Mouse (Mus musculus): ENCODE results near the gene Cdh13.

The Cdh13 gene

DNA sequence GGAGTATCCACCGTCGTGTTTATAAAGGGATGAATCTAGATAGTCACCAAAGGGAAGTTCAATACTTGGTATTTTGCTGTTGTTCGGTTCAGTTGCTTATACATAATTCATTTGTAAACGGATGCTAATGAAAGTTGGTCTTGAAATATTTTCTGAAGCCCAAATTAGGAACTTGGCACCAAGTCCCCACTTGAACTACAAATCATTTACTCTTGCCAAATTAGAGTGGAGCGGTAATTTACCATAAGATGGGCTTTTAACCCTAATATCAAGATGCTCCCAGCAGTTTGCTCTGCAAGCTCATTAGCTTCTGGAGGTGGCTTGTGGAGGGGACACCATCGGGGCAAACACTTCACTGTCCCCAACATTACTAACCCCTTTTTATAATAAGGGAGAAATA, 164.5 kb downstream of the Cdh13 start:
- DNase-seq (ENCODE audit: low spot score): no peak

DNA sequence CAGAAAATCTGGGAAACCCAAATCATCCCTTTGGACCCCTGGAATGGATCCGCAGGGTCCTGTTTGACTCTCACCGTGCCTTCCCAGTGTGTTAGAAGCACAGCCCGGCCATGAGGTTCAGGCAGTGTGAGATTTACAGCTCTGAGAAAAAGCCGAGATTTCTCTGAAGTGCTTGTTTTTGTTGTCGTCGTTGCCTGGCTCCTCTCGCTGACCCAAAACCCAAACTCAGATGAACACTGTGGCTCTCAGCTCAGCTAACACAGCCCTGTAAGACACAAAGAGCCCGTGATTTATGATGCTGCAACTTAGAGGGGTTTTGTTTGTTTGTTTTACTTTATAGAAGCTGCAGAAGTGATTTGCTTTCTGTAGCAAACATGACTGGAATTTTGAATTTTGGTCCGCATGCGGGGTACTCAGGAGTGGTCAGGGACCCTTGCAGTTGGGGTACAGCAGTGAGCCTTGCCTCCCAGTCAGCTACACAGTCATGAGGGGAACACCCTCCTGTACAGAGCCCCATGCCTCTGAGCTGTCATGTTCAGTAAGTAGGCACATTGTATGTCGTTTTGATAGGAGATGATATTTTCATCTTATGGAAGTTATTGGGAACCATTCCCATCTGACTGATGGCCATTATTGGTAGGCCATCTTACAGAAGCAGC, 169.0 kb downstream of the Cdh13 start:
- DNase-seq (ENCODE audit: low spot score): no peak

- no peak for DNase-seq (ENCODE audit: low spot score)
These were observed 171.7 kb downstream of the Cdh13 start for GRCm38 (mm10) chr8:118455245-118455644.

GRCm38 (mm10) chr8:118465330-118465948, 181.9 kb downstream of the Cdh13 start:
- DNase-seq (ENCODE audit: low spot score): no peak

- DNase-seq (ENCODE audit: low spot score): no peak
These were observed 194.1 kb downstream of the Cdh13 start for GRCm38 (mm10) chr8:118477587-118477986.

- DNase-seq (ENCODE audit: low spot score): no peak
These were observed 205.2 kb downstream of the Cdh13 start for GRCm38 (mm10) chr8:118488735-118489134.

DNA sequence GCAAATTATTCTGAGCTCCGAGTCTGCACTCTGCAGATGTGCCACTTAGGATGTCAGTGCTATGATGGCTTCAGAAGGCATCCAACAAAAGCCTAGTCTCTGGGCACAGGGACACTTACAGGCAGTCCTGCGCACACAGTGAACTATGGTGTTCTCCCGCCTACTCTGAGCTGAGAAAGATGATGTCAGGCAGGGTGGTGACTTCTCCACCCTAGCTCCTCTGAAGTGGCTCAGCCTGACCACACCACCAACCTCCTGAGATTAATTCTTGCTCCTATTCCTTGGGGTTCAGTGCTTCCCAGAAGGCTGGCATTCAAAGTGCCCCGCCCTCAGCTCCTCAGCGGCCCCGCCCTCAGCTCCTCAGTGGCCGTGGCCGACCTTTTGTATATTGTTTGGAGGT, 219.0 kb downstream of the Cdh13 start:
- DNase-seq (ENCODE audit: low spot score): no peak

- DNase-seq (ENCODE audit: low spot score): no peak
These were observed 225.9 kb downstream of the Cdh13 start for GRCm38 (mm10) chr8:118509426-118509825.

DNA sequence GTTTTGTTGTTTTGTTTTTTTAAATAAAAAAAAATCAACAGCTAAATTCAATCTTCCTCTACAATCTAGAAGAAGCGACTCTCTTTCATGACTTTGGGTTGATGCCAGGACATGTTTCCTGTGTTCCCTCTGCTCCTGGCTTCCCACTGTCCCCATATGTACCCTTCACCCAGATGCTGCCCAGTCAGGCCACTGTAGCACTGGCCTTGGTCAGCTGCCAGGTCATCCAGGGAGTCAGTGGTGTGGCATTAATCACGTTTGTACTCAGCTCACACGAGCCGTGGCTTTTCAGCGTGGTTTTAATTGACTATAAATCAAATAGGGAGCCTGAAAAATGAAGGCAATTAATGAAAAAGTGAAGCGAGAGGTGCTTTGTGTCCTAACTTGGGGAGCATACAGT, 229.7 kb downstream of the Cdh13 start:
- no peak for DNase-seq (ENCODE audit: low spot score)

GRCm38 (mm10) chr8:118515616-118516015, 232.1 kb downstream of the Cdh13 start:
- DNase-seq (ENCODE audit: low spot score): no peak

DNA sequence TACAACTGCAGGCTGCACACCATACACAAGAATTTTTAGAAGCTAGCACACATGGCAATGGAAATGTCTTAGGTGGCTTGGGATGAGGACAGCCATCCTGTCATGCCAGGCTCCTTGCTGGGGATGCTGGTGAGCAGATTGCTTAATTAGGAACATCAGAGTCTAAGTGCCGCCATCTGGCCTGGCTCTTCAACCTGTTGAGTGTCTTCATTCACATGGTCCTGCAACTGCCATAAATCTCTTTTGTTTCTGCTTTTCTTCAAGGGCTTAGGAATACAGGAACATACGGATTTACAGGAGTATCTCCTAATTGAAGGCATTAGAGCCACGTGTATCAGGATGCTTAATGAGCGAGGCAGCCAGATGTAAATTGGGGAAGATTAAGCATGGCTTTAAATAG, 233.5 kb downstream of the Cdh13 start:
- no peak for DNase-seq (ENCODE audit: low spot score)

DNA sequence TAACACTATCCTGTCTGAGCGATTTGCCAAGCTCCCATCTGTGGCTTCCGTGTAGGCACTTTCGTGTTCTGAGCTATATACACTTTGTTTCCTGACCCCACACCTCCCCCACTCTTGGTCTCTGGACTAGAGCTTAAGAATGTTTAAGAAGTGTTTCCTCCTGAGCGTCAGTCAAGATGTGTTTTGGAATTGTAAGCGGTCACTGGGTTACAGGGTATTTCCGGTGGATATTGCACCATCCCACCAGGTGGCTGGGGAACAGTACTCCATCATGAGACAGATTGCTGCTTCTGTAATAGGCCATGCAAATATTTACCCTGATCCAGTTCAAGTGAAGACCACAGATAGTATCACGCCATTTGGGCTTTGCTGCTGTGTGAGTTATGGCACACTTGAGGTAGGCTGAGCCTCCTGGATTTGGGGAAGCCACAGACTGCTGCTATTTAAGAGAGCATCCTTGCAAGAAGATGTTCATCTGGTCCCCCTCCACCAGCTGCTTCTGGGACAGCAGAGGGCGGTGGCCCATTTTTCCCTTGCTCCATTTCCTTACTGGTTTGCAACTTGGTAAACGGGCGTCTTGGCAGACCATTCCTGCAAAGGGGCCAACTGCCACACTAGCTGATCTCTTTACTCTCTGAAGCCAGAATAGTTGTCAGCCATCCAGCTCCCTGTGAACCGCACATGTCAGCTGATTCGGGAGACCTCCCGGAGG, 234.7 kb downstream of the Cdh13 start:
- no peak for DNase-seq (ENCODE audit: low spot score)

GRCm38 (mm10) chr8:118518742-118519102, 235.2 kb downstream of the Cdh13 start:
- no peak for DNase-seq (ENCODE audit: low spot score)

DNA sequence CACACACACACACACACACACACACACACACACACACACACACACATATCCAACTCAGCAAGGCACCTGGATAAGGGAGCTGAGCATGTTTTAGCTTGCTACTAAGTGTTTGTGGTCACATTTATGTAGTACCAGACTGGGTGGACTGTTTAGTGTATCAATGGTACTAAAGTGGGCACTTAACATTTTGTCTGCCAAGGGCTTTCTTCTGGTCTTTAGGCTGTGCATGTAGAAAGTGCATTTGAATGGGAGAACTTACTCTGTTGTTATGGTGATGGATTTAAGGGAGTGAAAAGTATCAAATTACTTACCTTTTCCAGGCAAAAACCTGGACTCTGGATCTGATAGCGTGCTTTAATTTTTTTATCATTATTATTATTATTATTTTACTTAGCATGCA, 240.4 kb downstream of the Cdh13 start:
- no peak for DNase-seq (ENCODE audit: low spot score)

DNA sequence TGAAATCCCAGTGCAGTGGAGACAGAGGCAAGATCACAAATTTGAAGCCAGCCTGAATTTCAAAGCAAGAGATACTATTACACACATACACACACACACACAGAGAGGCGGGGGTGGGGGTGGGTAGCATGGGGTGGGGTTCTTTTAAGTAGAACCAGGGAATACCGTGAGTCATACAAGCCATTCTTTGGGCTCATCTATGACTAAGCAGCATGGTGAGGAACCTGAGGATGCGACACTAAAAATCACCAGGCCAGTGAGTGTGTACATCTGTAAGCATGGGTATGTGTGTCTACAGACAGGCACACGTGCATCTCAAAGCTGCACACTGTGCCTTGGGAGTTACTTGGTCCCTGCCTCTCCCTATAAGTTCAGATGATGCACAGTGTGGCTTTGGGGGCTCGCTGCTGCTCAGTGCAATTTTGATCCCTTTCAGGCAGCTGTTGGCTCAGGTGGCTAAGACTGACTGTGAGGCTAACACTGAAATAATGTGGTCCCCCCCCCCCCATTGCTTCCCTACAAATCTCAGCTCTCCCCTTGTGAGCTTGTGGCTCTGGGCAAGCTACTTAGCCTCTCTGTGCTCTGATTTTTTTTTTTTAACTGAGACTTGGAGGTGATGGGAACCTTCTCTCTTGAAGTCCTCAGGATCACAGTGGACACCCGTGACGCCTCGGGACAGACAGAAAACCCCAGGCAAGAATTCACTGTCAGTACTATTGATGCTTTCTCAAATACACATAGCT, 255.5 kb downstream of the Cdh13 start:
- no peak for DNase-seq (ENCODE audit: low spot score)

- no peak for DNase-seq (ENCODE audit: low spot score)
These were observed 256.0 kb downstream of the Cdh13 start for GRCm38 (mm10) chr8:118539559-118539819.

- no peak for DNase-seq (ENCODE audit: low spot score)
These were observed 256.4 kb downstream of the Cdh13 start for GRCm38 (mm10) chr8:118539941-118540340.

DNA sequence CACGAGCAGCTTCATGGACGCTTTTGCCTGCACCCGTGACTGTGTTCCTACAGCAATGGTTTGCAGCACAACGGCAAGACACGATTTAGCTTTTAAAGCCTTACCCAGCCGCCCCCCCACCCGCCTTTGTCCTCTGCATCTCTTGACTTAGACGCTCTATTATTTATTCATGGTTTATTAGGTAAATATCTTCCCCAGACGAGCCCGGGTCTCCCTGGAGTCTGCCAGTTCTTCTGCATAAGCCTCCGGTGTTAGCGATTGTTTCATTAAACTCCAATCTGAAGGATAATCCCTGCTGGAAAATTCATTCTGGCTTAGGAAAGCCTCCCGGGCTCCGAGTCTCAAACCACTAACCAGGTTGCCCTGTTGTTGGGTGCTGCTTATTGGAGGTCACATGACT, 268.9 kb downstream of the Cdh13 start:
- DNase-seq (ENCODE audit: low spot score): no peak

DNA sequence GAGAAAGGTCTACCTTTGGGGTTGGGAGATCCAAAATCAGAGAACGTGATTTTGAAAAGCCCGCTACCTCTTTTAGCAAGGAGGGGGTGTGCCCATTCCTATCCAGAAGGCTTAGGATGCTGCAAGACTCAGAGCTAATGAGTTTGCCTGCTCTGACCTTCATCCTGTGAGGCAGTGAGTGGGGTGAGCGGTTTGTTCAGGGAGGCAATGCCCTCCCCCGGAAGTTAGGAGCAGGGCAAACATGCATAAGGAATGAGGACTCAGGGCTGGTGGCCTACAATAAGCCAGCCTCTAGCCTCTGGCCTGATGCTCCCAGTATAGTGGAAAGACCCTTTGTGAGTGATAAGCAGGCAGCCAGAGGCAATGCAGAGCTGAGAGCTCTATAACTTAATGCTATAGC, 269.3 kb downstream of the Cdh13 start:
- DNase-seq (ENCODE audit: low spot score): no peak

DNA sequence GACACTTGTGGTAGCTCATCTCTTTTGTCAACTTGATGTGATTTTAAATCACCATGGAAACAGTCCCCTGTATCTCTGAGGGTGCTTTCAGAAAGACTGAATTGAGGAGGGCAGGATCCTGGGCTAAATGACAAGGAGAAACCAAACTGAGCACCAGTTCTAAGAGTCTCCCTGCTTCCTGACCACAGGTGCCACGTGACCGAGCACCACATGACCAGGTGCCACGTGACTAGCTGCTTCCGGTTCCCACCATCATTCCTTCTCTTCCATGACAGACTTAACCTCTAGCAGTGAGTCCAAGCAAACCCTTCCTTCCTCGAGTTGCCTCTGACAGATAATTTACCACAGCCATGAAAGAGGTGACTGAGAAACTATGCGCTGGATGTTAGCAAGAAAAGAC, 280.5 kb downstream of the Cdh13 start:
- no peak for DNase-seq (ENCODE audit: low spot score)

DNA sequence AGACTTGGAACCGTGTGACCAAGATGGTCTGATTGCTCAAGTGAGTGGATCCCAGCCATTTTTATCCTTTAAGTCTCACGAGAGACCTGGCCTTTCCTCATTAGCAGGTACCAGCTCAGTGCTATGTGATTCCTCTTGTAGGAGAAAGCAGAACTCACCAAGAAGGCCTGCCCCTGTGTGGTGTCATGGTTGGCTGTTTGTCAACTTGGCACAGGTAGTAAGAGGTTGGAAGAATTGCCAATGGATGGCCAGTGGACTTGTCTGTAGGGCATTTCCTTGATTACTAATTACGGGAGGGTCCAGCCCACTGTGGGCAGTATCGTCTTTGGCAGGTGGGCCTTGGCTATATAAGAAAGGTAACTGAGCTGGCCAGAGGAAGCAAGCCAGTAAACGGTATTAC, 281.7 kb downstream of the Cdh13 start:
- no peak for DNase-seq (ENCODE audit: low spot score)

DNA sequence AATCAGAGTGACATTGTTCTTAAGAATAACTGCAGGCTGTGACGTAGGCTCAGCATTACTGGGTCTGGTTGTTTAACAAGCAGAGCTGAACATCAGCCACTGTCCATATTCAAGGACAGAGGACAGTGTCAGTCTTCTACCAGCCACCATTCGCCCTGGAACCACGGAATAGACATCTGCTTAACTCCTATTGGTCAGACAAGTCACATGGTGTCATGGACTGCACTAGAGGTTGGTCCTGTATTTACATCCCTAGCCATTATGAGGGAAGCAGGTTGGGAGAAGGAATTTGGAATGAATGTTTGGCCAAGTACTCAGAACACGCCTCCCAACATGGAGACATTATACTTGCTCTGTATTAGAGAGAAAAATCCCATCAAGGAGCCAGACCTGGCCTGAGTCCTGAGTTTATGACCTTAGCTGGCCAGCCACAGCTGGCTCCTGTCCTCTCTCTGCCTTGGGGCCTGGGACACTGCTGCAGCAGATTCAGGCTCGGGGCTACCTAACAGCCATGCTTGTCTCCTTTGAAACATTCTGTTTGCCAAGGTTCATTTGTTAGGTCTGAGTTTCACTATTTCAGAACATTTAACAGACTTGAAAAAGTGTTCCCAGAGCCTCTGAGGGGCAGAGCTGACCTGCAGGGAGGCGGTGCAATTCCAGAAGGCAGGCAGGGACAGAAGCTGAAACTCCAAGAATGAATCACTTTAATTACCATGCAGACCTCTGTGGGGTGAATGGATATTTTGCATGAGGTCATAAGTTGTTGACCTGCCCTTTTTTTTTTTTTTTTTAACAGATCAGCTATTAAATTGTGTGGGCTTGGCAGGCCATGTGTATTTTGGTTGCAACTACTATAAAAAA, 282.6 kb downstream of the Cdh13 start:
- DNase-seq (ENCODE audit: low spot score): peak; percentile 45
